Mouse (Mus musculus) ovary, postnatal 14 days (tissue): ENCODE data around the gene Olfr1024.

Experiments
- DNase-seq: peaks from one replicate; pipeline ENCODE4 v3.0.0; 2022; ENCODE audit warnings: low spot score

Gene Olfr1024

DNA sequence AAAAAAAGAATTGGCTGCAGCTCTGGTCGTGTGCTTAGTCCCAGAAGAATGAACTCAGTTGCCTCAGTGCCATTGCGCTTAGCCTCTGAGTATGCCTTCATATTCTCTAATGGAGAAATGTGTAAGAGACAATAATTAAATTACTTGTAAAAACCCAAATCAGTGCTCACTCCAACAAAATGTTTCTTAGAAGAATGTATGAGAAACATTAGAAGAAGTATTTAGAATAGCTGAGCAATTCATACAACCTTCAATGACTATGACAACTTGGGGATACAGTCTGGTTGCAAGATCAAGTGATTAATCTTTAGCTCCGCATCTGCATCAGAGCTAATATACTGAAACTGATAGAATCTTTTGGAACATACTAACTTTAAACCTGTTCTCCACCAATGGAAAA, at the start of gene Olfr1024:
Gene Olfr1024, minus strand, starts transcription at position 101 of the 400 bp plus-strand sequence.
- DNase-seq: no peak

DNA sequence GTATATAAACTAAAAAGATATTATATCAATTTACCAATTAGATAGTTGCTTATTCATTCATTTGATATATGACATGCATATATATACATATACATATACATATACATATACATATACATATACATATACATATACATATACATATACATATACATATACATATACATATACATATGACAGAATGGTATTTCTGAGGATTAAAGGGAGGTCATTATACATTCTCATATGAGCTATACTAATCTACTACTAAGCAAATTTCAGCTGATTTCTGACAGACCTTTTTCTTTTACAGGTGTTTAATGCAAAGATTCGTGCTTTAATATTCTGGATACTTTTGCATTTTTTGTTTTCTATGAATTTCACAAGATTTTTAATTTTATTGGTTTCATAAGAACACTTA, 45.3 kb upstream of the Olfr1024 start, which contains the start of gene Olfr1028:
Gene Olfr1028, plus strand, starts transcription at position 301 of the 400 bp plus-strand sequence.
- no peak for DNase-seq

DNA sequence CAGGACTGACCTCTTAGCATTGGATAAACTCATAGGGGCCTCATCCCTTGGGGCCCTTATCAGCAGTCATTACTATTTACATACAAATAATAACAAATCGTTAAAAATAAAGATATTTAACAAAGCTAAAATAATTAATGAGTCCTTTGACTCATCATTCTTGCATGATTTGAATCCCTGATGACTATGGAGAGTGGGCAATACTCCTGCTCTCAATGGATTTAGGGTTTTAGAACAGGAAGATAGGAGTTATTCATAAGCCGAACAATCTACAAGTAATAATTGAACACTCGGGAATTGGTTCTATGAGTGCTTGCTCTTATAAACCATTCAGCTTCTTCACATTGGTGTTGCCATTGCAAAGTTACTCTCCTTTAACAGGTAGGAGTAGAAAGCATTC, 16.4 kb upstream of the Olfr1024 start, which contains the start of gene Olfr1026:
Gene Olfr1026, plus strand, starts transcription at position 301 of the 400 bp plus-strand sequence.
- DNase-seq: no peak

DNA sequence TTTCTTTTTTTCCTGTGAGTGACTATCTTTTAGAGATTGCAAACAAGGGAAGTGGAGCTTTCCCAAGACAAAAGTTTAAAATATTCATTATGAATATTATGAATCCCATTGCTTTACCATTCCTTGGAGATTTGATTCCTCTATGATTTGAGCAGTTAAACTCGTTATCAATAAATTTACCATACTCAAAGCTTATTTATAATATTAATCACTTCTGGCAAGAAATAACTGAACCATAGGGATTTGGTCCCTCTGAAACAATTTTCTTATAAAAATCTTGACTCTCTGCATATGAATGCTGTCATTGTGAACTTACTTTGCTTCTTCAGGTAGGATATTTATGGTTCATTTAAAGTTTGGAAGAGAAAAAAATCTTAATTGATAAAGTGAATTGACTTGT, 10.0 kb upstream of the Olfr1024 start, which contains the start of gene Olfr1025-ps1:
Gene Olfr1025-ps1, plus strand, starts transcription at position 301 of the 400 bp plus-strand sequence.
- no peak for DNase-seq

DNA sequence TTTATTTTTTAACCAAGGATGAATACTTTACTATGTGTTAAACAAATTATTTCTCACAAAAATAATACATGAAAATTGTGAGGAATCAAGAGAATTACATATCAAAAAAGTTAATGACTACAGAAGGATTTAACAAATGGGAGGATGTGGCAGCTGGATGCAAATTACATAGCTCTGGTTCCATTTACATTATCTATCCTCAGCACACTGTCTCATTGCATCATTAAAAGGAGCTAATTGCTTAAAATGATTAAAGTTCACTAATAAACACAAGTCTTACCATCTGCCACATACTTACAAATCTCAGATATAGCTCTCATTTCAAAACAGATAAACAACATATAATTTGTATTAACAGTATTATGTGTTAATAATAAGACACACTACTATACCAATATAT, 8.3 kb upstream of the Olfr1024 start:
- DNase-seq: no peak

DNA sequence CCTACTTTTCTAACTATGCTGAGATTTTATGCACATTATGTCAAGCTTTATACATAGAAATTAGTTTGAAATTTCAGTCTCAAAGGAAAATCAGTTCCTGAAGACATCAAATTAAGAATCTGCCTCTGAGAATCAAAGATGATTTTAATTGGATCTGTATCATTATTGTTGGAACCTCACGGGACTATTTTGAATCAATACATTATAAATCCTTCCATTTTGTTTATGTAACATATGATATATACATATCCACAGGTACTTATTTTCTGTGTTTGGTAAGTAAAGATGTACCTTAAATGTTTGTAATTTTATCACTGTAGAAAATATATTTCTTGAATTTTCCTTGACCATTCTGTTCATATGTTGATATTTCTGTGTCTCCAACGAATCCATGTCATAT, 19.5 kb downstream of the Olfr1024 start, which contains the start of gene Olfr1023:
Gene Olfr1023, plus strand, starts transcription at position 301 of the 400 bp plus-strand sequence.
- DNase-seq: no peak

DNA sequence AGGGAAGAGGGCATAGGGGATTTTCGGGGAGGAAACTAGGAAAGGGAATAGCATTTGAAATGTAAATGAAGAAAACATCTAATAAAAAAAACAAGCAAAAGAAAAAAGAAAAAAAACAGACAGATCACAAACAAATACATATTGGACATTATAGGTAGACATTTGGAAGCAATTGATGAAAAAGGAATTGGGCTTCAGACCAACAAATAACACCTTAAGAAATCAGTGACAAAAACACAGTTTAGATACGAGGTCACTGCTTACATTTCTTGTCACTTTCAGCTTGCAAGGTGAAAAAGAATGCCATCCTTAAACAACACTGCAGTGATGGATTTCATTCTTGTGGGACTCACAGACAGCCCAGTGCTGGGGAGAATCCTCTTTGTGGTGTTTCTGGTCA, 36.6 kb downstream of the Olfr1024 start, which contains the start of gene Olfr1022:
Gene Olfr1022, plus strand, starts transcription at position 301 of the 400 bp plus-strand sequence.
- DNase-seq: no peak
